ENCODE assay signal across 14 mouse cellular contexts in the genomic region with DNA sequence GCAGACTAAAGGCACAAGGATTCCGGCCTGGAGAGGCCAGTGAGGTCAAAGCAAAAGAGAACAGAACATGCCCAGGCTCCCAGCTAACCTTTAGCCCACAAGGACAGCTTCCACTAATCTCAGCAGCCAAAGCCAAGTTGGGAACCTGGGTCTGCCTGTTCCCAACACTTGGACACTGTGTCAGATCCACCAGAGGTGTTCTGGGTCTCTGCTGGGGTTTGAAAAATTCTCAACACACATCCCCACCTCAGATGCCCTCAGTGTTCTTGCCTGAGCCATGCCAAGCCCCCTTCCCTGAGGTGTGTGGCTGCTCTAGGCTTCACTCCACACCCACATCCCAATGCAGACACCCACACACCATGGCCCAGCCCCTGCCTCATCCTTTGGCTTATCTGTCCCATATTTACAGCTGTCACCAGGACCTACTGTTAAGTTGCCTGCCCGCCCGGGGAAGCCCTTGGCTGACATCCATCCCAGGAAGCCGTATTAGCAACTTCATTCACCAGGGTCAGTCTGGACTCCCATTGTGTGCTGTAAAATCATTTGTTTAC. TPM values are rescaled to one million over a fixed set of nuclear protein-coding genes. Genes with fewer than 3 reads are reported as not detected.
DNase-seq lines count a peak whose midpoint lies in the region; ATAC-seq and TF ChIP-seq lines count a peak whose summit lies in the region.
"Had no signal": no experiment of that assay in that cellular context is flagged by ENCODE, and none has a peak within 500 bp of the region (broad histone marks: within the 10 kb centered on the region; RNA-seq: fewer than 3 reads in every experiment).

Gene Gm826 (minus strand): TSS at position 52 of the 551 bp plus-strand sequence.

- 0 out of 4 replicates have a peak within 1 kb of the TSS, but pooled peaks of 1 of the 2 experiments have one; percentile 14 for H3K27ac ChIP-seq in heart, embryonic 14.5 days (replicated peaks in 1 of 2; ENCODE audit: control insufficient read depth in 1 of 2, insufficient read depth in 1 of 2, low read depth in 2 of 2, low read length in 2 of 2)
- H3K27ac ChIP-seq in small intestine, adult 2 months (ENCODE audit: insufficient read depth, low read depth, low read length): peak within 1 kb of the TSS; percentile 96
- H3K27ac ChIP-seq: hindbrain, postnatal 0 days had no signal

- H3K36me3 ChIP-seq in heart, embryonic 14.5 days (ENCODE audit: control insufficient read depth, insufficient read depth, low read length): no peaks in the 10 kb centered on the region
- H3K36me3 ChIP-seq in small intestine, adult 2 months (ENCODE audit: control insufficient read depth, insufficient read depth, low read length): no peaks in the 10 kb centered on the region
- H3K36me3 ChIP-seq: G1E had no signal

- no peak for TF ChIP-seq CTCF in small intestine, adult 2 months (IDR thresholded peaks at IDR 0.05; ENCODE audit: extremely low read depth, insufficient read length, insufficient replicate concordance, low read depth, low read length)

- H3K9me3 ChIP-seq in heart, embryonic 14.5 days (ENCODE audit: control insufficient read depth, low read length): no peaks in the 10 kb centered on the region
- H3K9me3 ChIP-seq: megakaryocyte, embryonic 14.5 days had no signal

- peaks cover 15 to 18% of the 10 kb centered on the region in 2 experiments for H3K4me1 ChIP-seq in heart, embryonic 14.5 days (ENCODE audit: control insufficient read depth in 2 of 2, insufficient read depth in 2 of 2, low read length in 2 of 2)
- H3K4me1 ChIP-seq in small intestine, adult 2 months (ENCODE audit: control insufficient read depth, insufficient read depth, insufficient read length, low read length): peaks cover 25% of the 10 kb centered on the region; the same call in 1 of the 2 replicates

- H3K4me2 ChIP-seq in heart, embryonic 14.5 days (ENCODE audit: low read length): no peak within 1 kb of the TSS

- no peak within 1 kb of the TSS for H3K9ac ChIP-seq in heart, embryonic 14.5 days (ENCODE audit: low read length)

- H3K4me3 ChIP-seq in heart, embryonic 14.5 days (ENCODE audit: control insufficient read depth in 1 of 2, insufficient read depth in 1 of 2, low read depth in 1 of 2, low read length in 2 of 2): no peak within 1 kb of the TSS
- no peak within 1 kb of the TSS for H3K4me3 ChIP-seq in small intestine, adult 2 months (ENCODE audit: low read depth, low read length)

- H3K27me3 ChIP-seq in heart, embryonic 14.5 days (ENCODE audit: control insufficient read depth, insufficient read depth, low read length): no peaks in the 10 kb centered on the region
- no peaks in the 10 kb centered on the region for H3K27me3 ChIP-seq in small intestine, adult 2 months (ENCODE audit: control insufficient read depth, insufficient read depth, low read length)
- H3K27me3 ChIP-seq: megakaryocyte, embryonic 14.5 days had no signal

- ATAC-seq in heart, embryonic 14.5 days (ENCODE audit: insufficient number of reproducible peaks, insufficient read depth, low FRiP score, low read depth): peak; percentile 48; the same call in 1 of the 2 replicates
- ATAC-seq: forebrain, embryonic 16.5 days; hindbrain, postnatal 0 days had no signal

- DNase-seq in ovary, postnatal 36 days (ENCODE audit: low spot score): peak; percentile 19
- DNase-seq in ovary, postnatal 10 days (ENCODE audit: low spot score): no peak
- peak; percentile 51 to 68 for DNase-seq in kidney, postnatal 36 days
- no peak for DNase-seq in layer of hippocampus, adult 18-20 months (ENCODE audit: low spot score in 2 of 2)
- no peak for DNase-seq in left cerebral cortex, adult 9 months (ENCODE audit: low spot score in 2 of 2)
- DNase-seq in cerebellum, adult 18-20 months: no peak

- no peak for TF ChIP-seq POLR2A in small intestine, adult 2 months (IDR thresholded peaks at IDR 0.05; ENCODE audit: low read depth, low read length)

- 13% methylated on average over 4 of the region's 4 CpGs for WGBS in heart, embryonic 14.5 days
- 29% methylated on average over 4 of the region's 4 CpGs for WGBS in small intestine, adult 2 months

RNA-seq across cellular contexts. Expression of gene Gm826, which starts in this region (rescaled TPM):
- polyA plus RNA-seq in heart, embryonic 14.5 days (2014; fragmentation: Nextera tagmentation; extraction: Ambion mirVana): 15.8 and 16.8 TPM in 2 replicates
- polyA plus RNA-seq in small intestine, adult 2 months (2012; rRNA removed): 0.13 and 0.65 TPM in 2 replicates
- not detected for total RNA-seq in layer of hippocampus, adult 18-20 months (2021)
- total RNA-seq: G1E; left cerebral cortex, postnatal 14 days had no signal
- polyA plus RNA-seq: forebrain, embryonic 16.5 days; G1E; hindbrain, postnatal 0 days; neural tube, embryonic 14.5 days had no signal

Comparison
In these comparisons a context has a peak if more than half of its experiments do, and no peak if none do; other contexts are left out.
1. RNA of gene Gm826 (polyA plus RNA-seq): 15.8 to 16.8 TPM in heart, embryonic 14.5 days; 0.13 to 0.65 TPM in small intestine, adult 2 months; every median in the first group is over 10 times any median in the second.
2. DNase-seq: peak in ovary, postnatal 36 days (single experiment) and kidney, postnatal 36 days (2 of 2); none in ovary, postnatal 10 days (single experiment), layer of hippocampus, adult 18-20 months (0 of 2), left cerebral cortex, adult 9 months (0 of 2) and cerebellum, adult 18-20 months (0 of 2).